Mouse (Mus musculus) heart, embryonic 15.5 days (tissue): ENCODE results near the gene Mylpf. TPM values are rescaled to one million over a fixed set of nuclear protein-coding genes. Genes with fewer than 3 reads are reported as not detected.

Experiments
- ATAC-seq: fragments of 200-750 bp; cut with Nextera tagmentation; replicated peaks from 2 replicates; pipeline ENCODE4 v1.8.0; 2017; ENCODE audit warnings: low read depth, moderate TSS enrichment; ENCODE audit not compliant: insufficient number of reproducible peaks, insufficient read depth, low FRiP score
- H3K27ac ChIP-seq: fragments of 300-500 bp; sonication (generic); 2 replicates; pipeline ENCODE4 v1.5.1; 2015; ENCODE audit warnings: mild to moderate bottlenecking, inconsistent platforms
- H3K27me3 ChIP-seq: fragments of 300-500 bp; sonication (generic); 2 replicates; pipeline ENCODE4 v1.6.1; 2015; ENCODE audit warnings: inconsistent platforms
- H3K36me3 ChIP-seq: fragments of 300-500 bp; sonication (generic); 2 replicates; pipeline ENCODE4 v1.6.1; 2015; ENCODE audit warnings: mild to moderate bottlenecking, inconsistent platforms
- H3K4me1 ChIP-seq: fragments of 300-500 bp; sonication (generic); replicated peaks from 2 replicates; pipeline ENCODE4 v1.6.1; 2015; ENCODE audit warnings: inconsistent platforms
- H3K4me2 ChIP-seq: fragments of 300-500 bp; sonication (generic); 2 replicates; pipeline ENCODE4 v1.6.1; 2015; ENCODE audit warnings: inconsistent platforms, mild to moderate bottlenecking, moderate library complexity
- H3K4me3 ChIP-seq: fragments of 300-500 bp; sonication (generic); 2 replicates; pipeline ENCODE4 v1.5.1; 2015; ENCODE audit warnings: mild to moderate bottlenecking, inconsistent platforms
- H3K9ac ChIP-seq: fragments of 300-500 bp; sonication (generic); 2 replicates; pipeline ENCODE4 v1.6.1; 2015; ENCODE audit warnings: mild to moderate bottlenecking, inconsistent platforms
- H3K9me3 ChIP-seq: fragments of 300-500 bp; sonication (generic); replicated peaks from 2 replicates; pipeline ENCODE4 v1.6.1; 2016; ENCODE audit warnings: inconsistent platforms
- WGBS: fragments of 180-500 bp; shearing (Covaris S2); methylation state at CpG from one replicate; pipeline ENCODE4 v1.1.7; 2015; ENCODE audit warnings: mixed read lengths; 5-methylcytosine and 5-hydroxymethylcytosine counted together
- polyA plus RNA-seq: library from polyadenylated mRNA; unstranded; fragments of >200 nt; fragmentation: Nextera tagmentation; extraction: Ambion mirVana; gene quantifications from 2 replicates; pipeline ENCODE4 v1.2.1, GENCODE M21; 2015

Mylpf gene
- polyA plus RNA-seq, 1 experiment from 2014 or later = 11.6 TPM

DNA sequence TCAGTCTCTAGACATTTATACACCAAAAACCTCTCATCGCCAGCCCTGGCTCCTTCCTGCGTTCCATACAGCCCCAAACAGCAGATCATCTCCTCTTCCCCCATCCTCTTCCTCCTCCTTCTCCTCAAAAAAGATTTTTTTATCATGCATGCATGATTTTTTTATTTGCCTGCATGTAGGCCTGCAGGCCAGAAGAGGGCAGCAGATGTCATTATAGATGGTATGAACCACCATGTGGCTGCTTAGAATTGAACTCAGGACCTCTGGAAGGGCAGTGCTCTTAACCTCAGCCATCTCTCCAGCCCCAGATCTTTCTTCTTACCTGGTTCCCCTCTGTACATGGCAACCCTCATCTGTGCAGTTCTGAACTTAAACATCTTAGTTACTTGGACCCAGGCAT, 43.7 kb downstream of the Mylpf start:
- peaks cover 20% of the 10 kb centered on the region for H3K36me3 ChIP-seq

GRCm38 (mm10) chr7:127253341-127253740, 44.7 kb downstream of the Mylpf start:
- H3K4me2 ChIP-seq = peak overlapping the region; percentile 98
- ATAC-seq = no peak
- no peaks in the 10 kb centered on the region for H3K27me3 ChIP-seq
- peak overlapping the region; percentile 71 for H3K9ac ChIP-seq
- peaks cover 17% of the 10 kb centered on the region for H3K36me3 ChIP-seq
- 78% methylated on average over 6 of the region's 6 CpGs for WGBS
- no peaks in the 10 kb centered on the region for H3K9me3 ChIP-seq
- H3K4me3 ChIP-seq = peak overlapping the region; percentile 69
- H3K4me1 ChIP-seq = peaks cover 15% of the 10 kb centered on the region
- H3K27ac ChIP-seq = peak overlapping the region; percentile 85

More for the DNA sequence above, 43.7 kb downstream of the Mylpf start:
- peaks cover 15% of the 10 kb centered on the region for H3K4me1 ChIP-seq
- 89% methylated on average over 2 of the region's 2 CpGs for WGBS
- ATAC-seq = no peak
- H3K27ac ChIP-seq = no peak overlapping the region
- H3K4me2 ChIP-seq = no peak overlapping the region
- H3K9me3 ChIP-seq = no peaks in the 10 kb centered on the region
- no peaks in the 10 kb centered on the region for H3K27me3 ChIP-seq
- no peak overlapping the region for H3K9ac ChIP-seq
- H3K4me3 ChIP-seq = no peak overlapping the region

- Histone ChIP-seq H3K4me1 (peaks cover 18% of the 10 kb centered on the region), H3K9me3 (no peaks in the 10 kb centered on the region), H3K27ac (peak overlapping the region; percentile 85), H3K9ac (peak overlapping the region; percentile 75), H3K4me3 (peak overlapping the region; percentile 69), H3K27me3 (no peaks in the 10 kb centered on the region), H3K4me2 (peak overlapping the region; percentile 98), H3K36me3 (peaks cover 14% of the 10 kb centered on the region)
- WGBS = under 1% methylated on average over 136 of the region's 136 CpGs
- peak; percentile 93 for ATAC-seq
These were observed 45.4 kb downstream of the Mylpf start for GRCm38 (mm10) chr7:127253821-127254769.

DNA sequence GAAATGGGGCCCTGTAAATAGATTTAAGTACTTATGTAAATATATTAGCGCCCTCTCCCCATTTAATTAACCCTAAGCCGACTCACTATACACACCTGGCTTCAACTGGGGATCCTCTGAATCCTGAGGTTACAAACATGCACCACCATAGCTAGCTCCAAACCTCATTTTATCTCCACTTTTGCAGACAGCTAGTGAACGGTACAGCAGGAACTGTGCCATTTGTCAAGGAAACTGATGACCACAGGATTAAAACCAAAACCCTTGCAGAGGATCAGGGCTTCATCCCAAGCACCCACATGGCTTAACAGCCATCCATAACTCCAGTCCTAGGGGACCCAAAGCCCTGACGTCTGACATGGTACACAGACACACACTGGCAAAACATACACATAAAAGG, 46.3 kb downstream of the Mylpf start:
- ATAC-seq = no peak
- Histone ChIP-seq H3K27ac (peak overlapping the region; percentile 85), H3K4me2 (peak overlapping the region; percentile 98), H3K9me3 (no peaks in the 10 kb centered on the region), H3K4me3 (peak overlapping the region; percentile 69), H3K27me3 (no peaks in the 10 kb centered on the region), H3K4me1 (peaks cover 26% of the 10 kb centered on the region), H3K9ac (peak overlapping the region; percentile 75), H3K36me3 (peaks cover 10% of the 10 kb centered on the region; the same call in 1 of the 2 replicates)
- WGBS = 23% methylated on average over 4 of the region's 4 CpGs

DNA sequence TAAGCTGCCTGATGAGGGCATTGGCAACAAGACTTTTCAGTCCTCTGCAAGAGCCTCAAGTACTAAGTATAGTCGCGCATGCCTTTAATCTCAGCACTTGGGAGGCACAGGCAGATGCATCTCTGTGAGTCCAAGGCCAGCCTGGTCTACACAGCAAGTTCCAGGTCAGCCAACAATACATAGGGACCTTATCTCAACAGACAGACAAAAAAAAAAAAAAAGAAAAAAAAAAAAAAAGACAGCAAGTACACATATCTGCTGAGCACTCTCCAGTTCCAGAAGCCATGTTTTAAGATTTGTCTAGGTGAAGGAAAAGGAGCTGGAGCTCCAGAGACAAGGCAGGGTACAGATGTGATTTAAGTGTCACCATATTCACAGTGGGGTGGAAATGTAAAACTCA, 47.3 kb downstream of the Mylpf start:
- peaks cover 28% of the 10 kb centered on the region for H3K4me1 ChIP-seq
- H3K4me3 ChIP-seq = no peak overlapping the region
- ATAC-seq = no peak
- no peaks in the 10 kb centered on the region for H3K9me3 ChIP-seq
- no peak overlapping the region for H3K27ac ChIP-seq
- H3K36me3 ChIP-seq = peaks cover 10% of the 10 kb centered on the region; the same call in 1 of the 2 replicates
- H3K4me2 ChIP-seq = no peak overlapping the region
- no peak overlapping the region for H3K9ac ChIP-seq
- no peaks in the 10 kb centered on the region for H3K27me3 ChIP-seq
- WGBS = 87% methylated on average over 2 of the region's 2 CpGs

DNA sequence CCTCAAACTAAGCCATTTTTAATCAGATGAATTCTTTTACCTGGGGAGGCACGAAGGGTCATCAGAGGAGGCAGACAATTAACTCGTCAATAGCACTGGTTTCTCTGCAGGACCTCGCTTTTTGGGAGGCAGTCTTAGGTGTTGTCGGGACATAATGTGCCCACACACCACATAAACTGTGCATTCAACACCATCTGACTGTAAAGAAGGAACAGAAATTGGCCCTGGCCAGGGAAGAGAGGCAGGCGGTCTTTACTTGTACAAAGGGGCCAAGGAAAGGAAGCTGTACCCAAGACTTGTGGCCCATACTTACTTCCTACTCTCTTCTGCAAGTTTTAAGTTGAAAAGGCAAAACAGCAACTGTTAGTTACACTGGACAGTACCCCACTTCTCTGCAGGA, 47.8 kb downstream of the Mylpf start:
- Histone ChIP-seq H3K9me3 (no peaks in the 10 kb centered on the region), H3K27me3 (no peaks in the 10 kb centered on the region), H3K36me3 (peaks cover 10% of the 10 kb centered on the region; the same call in 1 of the 2 replicates), H3K4me1 (peaks cover 32% of the 10 kb centered on the region), H3K4me2 (no peak overlapping the region), H3K27ac (no peak overlapping the region), H3K4me3 (no peak overlapping the region), H3K9ac (no peak overlapping the region)
- WGBS = 89% methylated on average over 5 of the region's 5 CpGs
- no peak for ATAC-seq

GRCm38 (mm10) chr7:127259186-127259905, 50.7 kb downstream of the Mylpf start:
- 70% methylated on average over 8 of the region's 8 CpGs for WGBS
- H3K27ac ChIP-seq = no peak overlapping the region
- ATAC-seq = no peak
- no peaks in the 10 kb centered on the region for H3K9me3 ChIP-seq
- H3K4me1 ChIP-seq = peaks cover 26% of the 10 kb centered on the region
- H3K4me3 ChIP-seq = peak overlapping the region; percentile 76
- no peaks in the 10 kb centered on the region for H3K27me3 ChIP-seq
- 0 out of 2 replicates have a peak overlapping the region, but pooled peaks have one; percentile 70 for H3K9ac ChIP-seq
- H3K36me3 ChIP-seq = peaks cover 10% of the 10 kb centered on the region; the same call in 1 of the 2 replicates
- H3K4me2 ChIP-seq = peak overlapping the region; percentile 81

DNA sequence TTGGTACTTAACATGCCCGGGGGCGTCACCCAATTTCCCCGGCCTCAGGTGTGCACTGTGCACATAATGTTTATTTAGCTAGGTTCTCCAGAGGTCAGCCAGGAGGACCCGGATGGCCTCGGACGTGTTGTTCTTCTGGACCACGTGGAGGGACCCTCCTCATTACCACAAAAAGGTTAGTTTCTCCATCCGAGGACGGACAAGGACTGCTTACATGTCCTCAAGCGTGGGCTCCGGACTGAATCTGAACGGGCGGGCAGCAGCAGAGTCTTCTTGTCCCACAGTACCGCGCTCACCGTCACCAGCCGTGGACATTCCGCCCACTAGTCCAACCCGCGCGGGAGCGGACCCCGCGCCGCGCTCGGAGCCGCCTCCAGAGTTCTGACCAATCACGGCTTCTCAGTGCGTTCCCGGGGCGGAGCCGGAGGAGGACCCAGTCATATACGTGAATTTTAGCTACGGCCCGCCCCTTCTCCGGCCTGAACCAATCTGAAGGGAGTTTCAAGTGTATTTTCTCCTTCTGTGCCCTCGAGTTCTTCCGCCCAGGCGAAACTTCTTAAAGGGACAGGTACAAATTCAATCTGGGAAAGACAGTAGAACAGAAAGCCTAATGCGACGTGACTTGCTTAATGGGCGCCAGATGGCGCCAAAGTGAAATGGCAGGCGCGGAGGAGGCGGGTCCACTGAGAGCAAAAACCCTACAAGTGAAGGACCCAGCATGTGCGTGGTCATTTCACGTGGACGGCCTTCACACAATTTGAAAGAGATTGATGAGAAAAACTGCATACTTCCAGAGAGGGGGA, 51.8 kb downstream of the Mylpf start, which contains the start of gene Dctpp1:
Dctpp1 (minus strand) TSS at position 401 of the 803 bp plus-strand sequence.
- Histone ChIP-seq H3K4me2 (peak within 1 kb of the TSS; percentile 81), H3K36me3 (peaks cover 10% of the 10 kb centered on the region; the same call in 1 of the 2 replicates), H3K4me3 (peak within 1 kb of the TSS; percentile 76), H3K27ac (peak within 1 kb of the TSS; percentile 36), H3K9me3 (no peaks in the 10 kb centered on the region), H3K4me1 (peaks cover 17% of the 10 kb centered on the region), H3K9ac (peak within 1 kb of the TSS; percentile 70), H3K27me3 (no peaks in the 10 kb centered on the region)
- ATAC-seq = peak; percentile 97
- WGBS = under 1% methylated on average over 50 of the region's 50 CpGs

DNA sequence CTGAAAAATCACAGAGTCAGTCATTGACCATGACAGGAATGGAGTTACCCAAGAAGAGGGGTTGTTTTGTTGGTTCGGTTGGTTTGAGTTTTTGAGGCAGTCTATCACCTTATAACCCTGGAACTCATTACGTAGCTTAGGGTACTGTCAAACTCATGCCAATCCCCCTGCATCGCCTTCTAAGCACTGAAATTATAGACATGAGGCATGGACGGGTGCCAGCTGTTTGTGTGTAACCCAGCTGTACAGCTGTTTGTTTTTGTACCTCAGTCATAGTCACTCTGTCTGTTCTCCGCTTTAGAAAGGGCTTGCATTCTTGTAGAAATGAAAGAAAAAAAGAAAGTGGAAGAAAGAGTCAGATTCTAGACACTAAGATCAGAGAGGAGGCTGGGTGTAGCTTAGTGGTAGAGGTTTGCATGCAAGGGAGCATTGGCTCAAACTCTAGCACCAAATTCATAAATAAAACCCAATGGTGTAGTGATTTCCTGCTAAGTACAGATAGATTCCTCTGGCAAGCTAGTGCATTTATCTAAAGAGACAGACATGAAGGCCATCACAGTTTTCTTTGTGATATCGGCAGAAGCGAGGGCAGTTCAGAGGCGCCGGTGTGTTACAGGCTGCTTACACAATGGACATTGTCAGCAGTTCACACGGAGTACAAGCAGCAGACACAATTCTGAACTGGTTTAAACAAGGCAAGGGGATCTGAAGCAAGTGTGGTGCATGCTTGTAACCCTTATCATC, 53.7 kb downstream of the Mylpf start:
- no peak overlapping the region for H3K27ac ChIP-seq
- H3K4me1 ChIP-seq = peaks cover 17% of the 10 kb centered on the region
- H3K9me3 ChIP-seq = no peaks in the 10 kb centered on the region
- no peak overlapping the region for H3K4me2 ChIP-seq
- 73% methylated on average over 10 of the region's 10 CpGs for WGBS
- H3K9ac ChIP-seq = no peak overlapping the region
- no peaks in the 10 kb centered on the region for H3K36me3 ChIP-seq
- no peak overlapping the region for H3K4me3 ChIP-seq
- no peaks in the 10 kb centered on the region for H3K27me3 ChIP-seq
- ATAC-seq = no peak

DNA sequence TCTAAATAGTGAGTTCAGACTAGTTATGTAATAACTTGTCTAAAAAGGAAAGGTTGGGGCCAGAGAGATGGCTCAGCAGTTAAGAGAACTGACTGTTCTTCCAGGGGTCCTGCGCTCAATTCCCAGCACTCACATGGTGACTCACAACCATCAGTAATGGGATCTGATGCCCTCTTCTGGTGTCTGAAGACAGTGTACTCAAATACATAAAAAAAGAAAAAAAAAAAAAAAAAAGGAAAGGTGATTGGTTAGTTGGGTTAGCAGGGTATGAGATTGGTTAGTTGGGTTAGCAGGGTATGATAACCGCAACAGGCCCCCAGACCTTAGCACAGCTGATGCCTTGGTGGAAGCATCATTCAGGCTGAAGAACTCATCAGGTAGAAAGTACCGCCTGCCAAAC, 54.8 kb downstream of the Mylpf start:
- Histone ChIP-seq H3K36me3 (peaks cover 5% of the 10 kb centered on the region; the same call in 1 of the 2 replicates), H3K9me3 (no peaks in the 10 kb centered on the region), H3K4me1 (peaks cover 17% of the 10 kb centered on the region), H3K9ac (no peak overlapping the region), H3K27ac (no peak overlapping the region), H3K27me3 (no peaks in the 10 kb centered on the region), H3K4me2 (no peak overlapping the region), H3K4me3 (no peak overlapping the region)
- 93% methylated on average over 3 of the region's 3 CpGs for WGBS
- no peak for ATAC-seq
